7 mouse cellular contexts compared by ENCODE assay signal in the genomic region with DNA sequence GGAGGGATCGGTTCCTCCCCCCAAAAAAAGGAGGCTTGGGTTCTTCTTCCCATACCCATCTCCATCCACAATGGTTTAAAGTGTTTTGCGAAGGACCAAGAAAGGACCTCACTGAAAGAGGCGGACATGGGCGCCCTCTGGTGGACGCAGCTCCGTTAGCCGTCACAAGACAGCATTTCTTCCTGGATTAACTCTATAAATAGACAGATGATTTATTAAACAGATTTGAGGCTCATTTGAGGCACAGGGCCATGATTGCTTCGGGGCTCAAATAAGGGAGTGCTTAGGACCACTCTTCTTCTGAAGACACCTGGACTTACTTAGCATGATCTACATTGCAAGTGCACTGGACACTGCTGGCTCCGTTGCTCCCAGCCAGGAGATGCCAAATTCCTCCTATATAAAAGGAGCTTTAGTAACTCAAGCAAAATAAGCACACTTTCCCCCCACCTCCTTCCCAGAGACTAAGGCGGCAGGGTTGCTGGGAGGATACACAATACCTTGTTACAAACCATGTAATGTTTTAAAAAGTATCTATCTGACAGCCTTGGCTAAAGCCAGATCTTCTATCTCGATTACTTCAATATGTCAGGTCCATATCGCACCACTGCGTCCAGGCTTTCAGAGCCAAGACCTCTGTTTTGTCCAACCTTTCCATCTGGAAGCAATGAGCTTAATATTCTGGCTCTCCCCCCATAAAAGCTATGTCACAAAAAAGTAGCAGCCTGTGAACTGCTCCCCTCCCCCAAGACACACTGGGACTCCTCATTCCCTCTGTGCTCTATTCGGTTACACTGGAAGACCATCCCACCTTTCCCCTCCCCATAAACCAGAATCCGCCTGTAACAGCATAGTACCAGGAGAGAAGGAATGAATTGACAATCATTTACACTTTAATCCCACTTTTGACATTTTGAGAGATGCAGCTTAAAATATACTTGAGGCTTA. TPM values are rescaled to one million over a fixed set of nuclear protein-coding genes. Genes with fewer than 3 reads are reported as not detected.
DNase-seq lines count a peak whose midpoint lies in the region; ATAC-seq lines count a peak whose summit lies in the region.

No protein-coding gene starts in this region.

- WGBS in intestine, embryonic 16.5 days: 32% methylated on average over 15 of the region's 15 CpGs
- WGBS in midbrain, embryonic 14.5 days: 27% methylated on average over 15 of the region's 15 CpGs

- no peak overlapping the region for H3K4me3 ChIP-seq in intestine, embryonic 16.5 days (ENCODE audit: low read length)
- H3K4me3 ChIP-seq in midbrain, embryonic 14.5 days (replicated peaks; ENCODE audit: low read depth, low read length): no peak overlapping the region

- intact Hi-C loops in left cerebral cortex, postnatal 14 days (cut with DNase I): loop anchor here (1.0 to 10.0 kb wide), 2 partner anchors 214 to 1386 kb away; no protein-coding TSS in a partner anchor

- peak; percentile 28 for DNase-seq in WW6 (ENCODE audit: low read depth, low spot score)
- peak; percentile 93 to 96 for DNase-seq in cerebellum, postnatal 14 days
- peak; percentile 80 for DNase-seq in gastrocnemius, adult 18-20 months (ENCODE audit: low spot score)
- DNase-seq in left cerebral cortex, postnatal 14 days (ENCODE audit: low spot score in 2 of 2): peak; percentile 79 to 91
- DNase-seq in midbrain, embryonic 14.5 days: peak; percentile 91
- peak; percentile 25 to 77 for DNase-seq in spleen, postnatal 10 days (ENCODE audit: low spot score in 2 of 2)

- ATAC-seq in intestine, embryonic 16.5 days: peak; percentile 63
- ATAC-seq in midbrain, embryonic 14.5 days (ENCODE audit: low FRiP score, low TSS enrichment): peak; percentile 69; the same call in 1 of the 2 replicates

- H3K27ac ChIP-seq in intestine, embryonic 16.5 days (ENCODE audit: low read length): no peak overlapping the region
- no peak overlapping the region for H3K27ac ChIP-seq in midbrain, embryonic 14.5 days (replicated peaks; ENCODE audit: low read depth, low read length)

- H3K4me2 ChIP-seq in intestine, embryonic 16.5 days (ENCODE audit: low read depth, low read length): no peak overlapping the region
- H3K4me2 ChIP-seq in midbrain, embryonic 14.5 days (ENCODE audit: low read length): no peak overlapping the region

- no peaks in the 10 kb centered on the region for H3K9me3 ChIP-seq in intestine, embryonic 16.5 days (ENCODE audit: control insufficient read depth, low read length)
- H3K9me3 ChIP-seq in midbrain, embryonic 14.5 days (ENCODE audit: control insufficient read depth, low read length): no peaks in the 10 kb centered on the region

- H3K4me1 ChIP-seq in intestine, embryonic 16.5 days (ENCODE audit: control insufficient read depth, insufficient read depth, low read length): no peaks in the 10 kb centered on the region
- no peaks in the 10 kb centered on the region for H3K4me1 ChIP-seq in midbrain, embryonic 14.5 days (ENCODE audit: control insufficient read depth, insufficient read depth, low read length)

- H3K27me3 ChIP-seq in intestine, embryonic 16.5 days (replicated peaks; ENCODE audit: control insufficient read depth, insufficient read depth, low read length): no peaks in the 10 kb centered on the region
- H3K27me3 ChIP-seq in midbrain, embryonic 14.5 days (ENCODE audit: control insufficient read depth, insufficient read depth, low read length): 0 out of 2 replicates have a peak, but pooled peaks cover 6% of the 10 kb centered on the region

- H3K9ac ChIP-seq in intestine, embryonic 16.5 days (ENCODE audit: low read depth, low read length): no peak overlapping the region
- H3K9ac ChIP-seq in midbrain, embryonic 14.5 days (replicated peaks; ENCODE audit: low read length): no peak overlapping the region

- no peaks in the 10 kb centered on the region for H3K36me3 ChIP-seq in intestine, embryonic 16.5 days (ENCODE audit: control insufficient read depth, insufficient read depth, low read length)
- H3K36me3 ChIP-seq in midbrain, embryonic 14.5 days (ENCODE audit: control insufficient read depth, insufficient read depth, low read length): no peaks in the 10 kb centered on the region

RNA-seq across cellular contexts. Expression of gene Rdh14, which starts 47.8 kb away (rescaled TPM):
- total RNA-seq in gastrocnemius, adult 18-20 months (2021): 10 to 100 TPM; 42.1 to 45.3 TPM
- 41.5 and 44.4 TPM in 2 replicates for polyA plus RNA-seq in intestine, embryonic 16.5 days (2015; fragmentation: Nextera tagmentation; extraction: Ambion mirVana)
- 10 to 100 TPM; 32.2 to 38.4 TPM for total RNA-seq in left cerebral cortex, postnatal 14 days (2021)
- polyA plus RNA-seq in midbrain, embryonic 14.5 days (2014; fragmentation: Nextera tagmentation; extraction: Ambion mirVana): 41.0 and 44.9 TPM in 2 replicates

Comparison
In these comparisons a context has a peak if more than half of its experiments do, and no peak if none do; other contexts are left out.
1. DNase-seq: peak in every context shown above with its lines; median percentile 94 in cerebellum, postnatal 14 days; 91 in midbrain, embryonic 14.5 days; 85 in left cerebral cortex, postnatal 14 days; 80 in gastrocnemius, adult 18-20 months; 51 in spleen, postnatal 10 days; 28 in WW6.